In the genomic region with DNA sequence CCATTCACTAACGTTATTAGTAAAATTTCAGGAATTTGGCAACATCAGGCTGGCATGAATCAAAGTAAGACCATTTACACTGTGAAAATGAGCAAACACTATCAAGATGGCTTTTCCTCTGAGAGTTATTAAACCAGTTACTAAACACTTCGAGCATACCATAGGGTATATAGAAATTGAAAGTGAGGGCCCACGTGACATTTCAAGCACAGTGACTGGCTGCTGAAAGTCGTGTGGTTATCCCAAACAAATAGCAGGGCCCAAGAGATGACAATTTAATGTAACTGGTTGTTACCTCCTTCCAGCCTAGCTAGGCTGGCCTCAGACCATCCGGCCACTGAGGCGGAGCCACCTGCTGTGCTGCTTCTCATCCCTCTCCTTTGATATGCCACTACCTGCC, we compare ENCODE assay signal across 18 mouse cellular contexts. TPM values are rescaled to one million over a fixed set of nuclear protein-coding genes. Genes with fewer than 3 reads are reported as not detected.
"Had no signal": no experiment of that assay in that cellular context is flagged by ENCODE, and none has a peak within 500 bp of the region (broad histone marks: within the 10 kb centered on the region; RNA-seq: fewer than 3 reads in every experiment).

No protein-coding gene starts in this region.

- H3K9me3 ChIP-seq: midbrain, embryonic 10.5 days; midbrain, embryonic 12.5 days; neural tube, embryonic 12.5 days; stomach, embryonic 15.5 days had no signal

- DNase-seq: lung, adult 18-20 months; lung, embryonic 14.5 days; lung, postnatal 14 days; lung, postnatal 36 days; midbrain, embryonic 14.5 days; right cerebral cortex, postnatal 14 days; thymus, adult 2 months; thymus, postnatal 25 days; thymus, postnatal 4 days had no signal

- ATAC-seq: midbrain, embryonic 16.5 days had no signal

- H3K27me3 ChIP-seq: midbrain, embryonic 12.5 days; neural tube, embryonic 12.5 days; stomach, embryonic 15.5 days had no signal

- H3K4me3 ChIP-seq: midbrain, embryonic 10.5 days; midbrain, embryonic 12.5 days; neural tube, embryonic 12.5 days; stomach, embryonic 15.5 days had no signal

- H3K27ac ChIP-seq: liver, embryonic 14.5 days; midbrain, embryonic 10.5 days; midbrain, embryonic 12.5 days; neural tube, embryonic 12.5 days; stomach, embryonic 15.5 days; stomach, postnatal 0 days had no signal

- H3K4me1 ChIP-seq: midbrain, embryonic 10.5 days; midbrain, embryonic 12.5 days; neural tube, embryonic 12.5 days; stomach, embryonic 15.5 days had no signal

- H3K4me2 ChIP-seq: lung, embryonic 14.5 days; midbrain, embryonic 12.5 days; neural tube, embryonic 12.5 days; stomach, embryonic 15.5 days had no signal

- H3K9ac ChIP-seq: liver, embryonic 14.5 days; lung, embryonic 14.5 days; midbrain, embryonic 12.5 days; neural tube, embryonic 12.5 days; stomach, embryonic 15.5 days had no signal

- H3K36me3 ChIP-seq: midbrain, embryonic 10.5 days; midbrain, embryonic 12.5 days; neural tube, embryonic 12.5 days; stomach, embryonic 15.5 days had no signal

RNA-seq across cellular contexts. Expression of gene Klhl32, which starts 14.8 kb away (rescaled TPM):
- total RNA-seq: megakaryocyte, adult 5-6 weeks; megakaryocyte-erythroid progenitor cell, adult 5-6 weeks had no signal
